Mouse (Mus musculus) layer of hippocampus, adult 18-20 months (tissue): ENCODE data around the gene B4galt3. TPM values are rescaled to one million over a fixed set of nuclear protein-coding genes. Genes with fewer than 3 reads are reported as not detected.
A peak's percentile ranks its signal among the peaks of the same experiment; 100 is the strongest.
"Not testable (repeated sequence)": the region's sequence is repeated elsewhere in the genome, so short reads cannot be mapped to it uniquely, and the experiment has no call there.

Experiments
- DNase-seq, 2 experiments: peaks; one replicate each; pipeline ENCODE4 v3.0.0; 2022; ENCODE audit warnings: low spot score in 2 of 2
- total RNA-seq, 2 experiments: library from RNA; stranded (reverse); gene quantifications; 2 replicates each; pipeline ENCODE4 v1.2.3; 2021

Gene B4galt3
- total RNA-seq, 2 experiments from 2014 or later: 71.0 to 71.4 TPM

DNA sequence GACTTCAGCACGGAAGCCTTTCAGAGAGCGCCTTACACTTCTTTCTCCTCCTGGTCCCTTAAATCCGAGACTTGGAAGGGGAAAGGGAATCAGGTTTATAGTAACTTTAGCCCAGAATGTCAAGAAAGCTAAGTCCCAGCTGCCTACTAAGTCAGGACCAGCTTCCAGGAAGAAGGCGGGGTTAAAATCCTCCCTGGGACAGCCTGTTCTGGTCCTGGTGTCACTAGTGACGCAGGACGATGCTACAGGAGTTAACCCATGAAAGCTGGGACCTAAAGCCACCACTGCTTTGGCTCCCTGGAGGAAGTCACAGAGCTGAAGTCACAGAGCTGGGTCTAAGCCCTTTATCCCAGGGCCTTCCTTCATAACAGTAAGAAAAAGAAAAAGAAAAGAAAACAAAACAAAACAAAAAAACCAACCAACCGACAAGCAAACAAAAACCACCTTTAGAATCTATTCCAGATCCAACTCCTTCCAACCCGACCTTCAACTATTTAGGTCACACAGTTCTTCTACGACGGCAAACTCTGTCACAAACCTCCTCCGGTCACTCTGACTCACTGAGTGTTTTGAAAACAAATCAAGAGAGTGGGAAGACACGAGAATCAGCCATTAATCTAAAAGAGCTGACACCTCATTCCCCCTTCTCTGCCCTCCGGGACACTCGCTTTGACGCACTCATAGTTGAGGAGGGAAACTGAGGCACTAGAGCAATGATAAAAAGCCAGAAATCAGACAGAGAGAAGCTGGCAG lies 30.0 kb upstream of the B4galt3 start:
- DNase-seq: no peak

DNA sequence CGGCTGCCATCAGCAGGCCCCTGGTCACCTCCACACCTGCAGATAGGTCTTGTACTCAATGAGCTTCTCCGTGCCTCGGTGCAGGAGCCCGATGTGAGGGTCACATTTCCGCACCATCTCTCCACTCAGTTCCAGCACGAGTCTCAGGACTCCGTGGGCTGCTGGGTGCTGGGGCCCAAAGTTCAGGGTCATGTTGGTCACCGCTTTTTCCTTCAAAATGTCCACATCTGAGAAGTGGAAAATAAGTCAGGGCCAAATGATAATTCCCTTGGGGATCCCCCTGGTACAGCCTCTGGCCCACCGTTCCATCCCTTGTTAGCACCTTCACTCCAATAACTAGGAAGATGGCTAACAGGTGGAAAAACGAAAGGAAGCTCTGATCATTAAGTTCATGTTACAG lies 29.2 kb upstream of the B4galt3 start:
- DNase-seq: no peak

DNA sequence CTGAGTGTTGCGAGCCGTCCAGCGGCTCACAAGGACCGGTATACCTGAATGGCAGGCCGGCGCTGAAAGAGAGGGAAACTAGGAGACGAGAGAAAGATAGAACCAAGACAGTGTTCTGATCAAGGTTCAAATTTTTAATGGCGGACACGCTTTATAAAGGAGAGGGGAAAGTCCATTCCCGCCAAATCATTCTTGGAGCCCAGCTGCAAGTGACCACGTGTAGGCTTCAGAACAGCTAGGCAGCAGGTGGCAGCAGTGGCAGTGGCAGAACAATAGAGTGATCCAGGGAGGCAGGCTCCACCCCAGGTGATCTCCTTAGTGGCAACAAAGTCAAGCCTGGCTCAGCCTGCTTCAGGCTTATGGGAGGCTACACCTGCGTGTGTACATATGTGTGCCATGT lies 28.2 kb upstream of the B4galt3 start:
- DNase-seq: not testable (repeated sequence)

DNA sequence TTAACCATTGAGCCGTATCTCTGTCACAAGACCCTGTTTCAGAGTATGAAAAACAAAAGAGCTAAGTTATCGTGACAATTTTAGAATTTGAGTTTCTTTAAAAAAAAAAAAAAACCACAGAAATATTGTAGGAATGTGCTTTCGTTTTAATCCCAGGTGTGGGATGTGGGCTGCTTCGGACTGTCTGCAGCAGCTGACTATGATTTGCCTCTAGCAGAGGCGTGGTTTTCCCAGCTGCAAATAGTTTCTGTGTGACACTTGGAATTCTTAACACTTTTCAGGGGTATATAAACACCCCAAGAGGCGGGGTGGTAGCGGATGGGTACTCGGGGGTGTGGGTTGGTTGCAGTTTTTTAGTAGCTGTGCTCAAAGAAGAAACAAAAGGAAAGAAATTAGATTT lies 24.8 kb upstream of the B4galt3 start:
- no peak for DNase-seq

DNA sequence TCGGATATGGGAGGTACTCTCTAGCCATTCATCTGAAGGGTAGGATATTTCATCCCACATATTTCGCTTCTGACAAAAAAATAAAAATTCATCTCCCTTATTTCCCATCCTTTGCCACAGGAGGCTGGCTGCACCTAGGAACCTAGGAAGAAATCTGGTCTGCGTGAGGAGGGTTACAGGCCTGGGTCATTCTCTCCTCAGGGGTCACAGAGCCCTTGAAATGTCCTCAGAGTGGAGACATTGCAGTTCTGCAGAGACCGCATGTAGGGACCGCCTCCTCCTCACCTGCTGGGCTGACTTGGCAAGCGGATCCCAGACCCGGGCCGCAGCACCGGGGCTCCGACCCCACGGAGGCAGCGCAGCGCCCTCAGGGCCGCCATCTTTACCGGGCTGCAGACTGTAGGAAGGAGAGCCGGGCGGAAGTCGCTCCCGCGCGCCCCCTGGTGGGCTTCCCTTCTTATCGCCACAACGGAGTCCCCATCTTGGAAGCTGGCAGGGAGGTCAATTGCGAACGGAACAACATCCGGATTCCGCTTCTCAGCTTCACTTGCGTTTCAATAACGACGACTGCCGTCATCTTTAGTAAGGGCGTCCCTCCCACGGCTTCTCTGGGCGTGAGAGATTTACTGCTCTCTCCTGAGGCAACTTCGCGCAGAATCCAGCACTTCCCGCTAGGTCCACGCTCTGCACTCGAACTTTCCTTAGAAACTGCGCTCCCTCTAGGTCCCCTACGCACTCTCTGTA lies 23.2 kb upstream of the B4galt3 start:
- DNase-seq: peak; percentile 98 to 99

DNA sequence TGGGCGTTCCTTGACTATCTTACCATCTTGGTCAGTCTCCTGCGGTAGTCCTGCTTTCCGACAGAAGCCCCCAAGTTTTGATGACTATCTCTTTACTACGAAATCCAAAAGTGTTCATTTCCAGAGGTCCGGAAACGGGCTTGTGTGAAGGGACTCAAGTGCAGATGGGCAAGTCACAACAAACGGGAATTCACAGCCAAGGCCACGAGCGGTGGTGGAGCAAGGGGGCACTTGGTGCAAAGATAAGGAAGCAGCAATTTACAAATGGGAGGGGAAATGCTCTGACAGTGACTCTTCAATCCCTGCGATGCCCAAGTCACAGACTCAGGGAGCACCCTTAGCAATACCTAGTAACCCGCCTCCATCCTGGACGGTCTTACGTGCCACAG lies 22.7 kb upstream of the B4galt3 start:
- no peak for DNase-seq

DNA sequence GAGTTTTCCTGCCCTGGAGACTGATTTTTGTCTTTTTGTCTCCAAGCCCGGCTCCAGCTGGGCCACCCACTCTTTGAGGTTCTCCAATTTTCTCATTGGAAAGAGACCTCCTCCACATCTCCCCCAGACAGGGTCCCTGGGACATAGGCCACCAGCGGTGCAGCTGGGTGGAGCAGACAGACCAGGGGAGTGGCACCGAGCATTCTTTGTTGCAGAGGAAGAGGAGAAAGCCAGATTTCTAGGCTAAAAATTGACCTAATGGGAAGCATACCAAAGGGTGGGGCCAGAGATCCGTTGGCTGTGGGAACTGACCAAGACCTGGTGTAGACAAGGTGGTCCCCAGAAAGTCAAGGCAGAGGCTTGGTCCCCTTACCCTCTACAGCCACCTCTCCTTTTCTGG lies 22.2 kb upstream of the B4galt3 start:
- DNase-seq: no peak

DNA sequence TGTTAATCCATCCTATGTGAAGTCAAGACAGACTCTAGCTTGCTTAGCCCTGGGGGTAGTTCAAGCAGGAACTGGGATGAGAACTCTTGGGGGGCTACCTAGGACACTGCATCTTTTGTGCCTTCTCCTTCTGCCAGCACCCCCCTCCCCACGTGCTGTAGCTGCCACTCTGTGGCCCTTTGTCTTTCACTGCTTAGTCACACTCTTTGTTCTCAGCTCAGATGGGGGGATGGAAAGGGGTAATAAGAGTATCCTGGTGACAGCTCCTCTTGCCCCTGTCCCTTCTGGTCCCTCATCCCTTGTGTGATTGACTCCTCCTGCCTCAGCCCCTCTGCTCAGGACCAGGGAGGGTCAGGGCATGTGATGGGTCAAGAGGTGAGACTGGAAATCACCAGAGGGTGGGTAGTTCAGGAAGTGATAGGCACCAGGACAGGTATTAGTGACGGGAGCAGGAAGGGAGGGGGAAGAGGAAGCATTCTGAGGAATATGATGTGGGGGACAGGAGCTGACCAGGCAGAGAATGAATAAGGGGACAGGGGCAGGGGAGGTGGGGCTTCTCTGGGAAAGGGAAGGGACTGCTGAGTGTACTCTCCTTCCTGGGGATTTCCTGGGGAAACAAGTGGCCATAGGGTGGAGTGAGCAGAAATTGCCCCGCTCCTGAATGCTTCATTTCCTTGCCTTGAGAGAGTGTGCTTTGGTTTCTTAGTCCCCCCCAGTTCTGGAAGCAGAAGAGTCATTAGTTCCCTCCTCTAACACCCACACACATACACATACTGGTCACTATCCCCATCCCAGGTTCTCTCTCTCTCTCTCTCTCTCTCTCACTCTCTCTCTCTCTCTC lies 21.5 kb upstream of the B4galt3 start:
- DNase-seq: peak in 1 of 2 experiments; percentile 50

DNA sequence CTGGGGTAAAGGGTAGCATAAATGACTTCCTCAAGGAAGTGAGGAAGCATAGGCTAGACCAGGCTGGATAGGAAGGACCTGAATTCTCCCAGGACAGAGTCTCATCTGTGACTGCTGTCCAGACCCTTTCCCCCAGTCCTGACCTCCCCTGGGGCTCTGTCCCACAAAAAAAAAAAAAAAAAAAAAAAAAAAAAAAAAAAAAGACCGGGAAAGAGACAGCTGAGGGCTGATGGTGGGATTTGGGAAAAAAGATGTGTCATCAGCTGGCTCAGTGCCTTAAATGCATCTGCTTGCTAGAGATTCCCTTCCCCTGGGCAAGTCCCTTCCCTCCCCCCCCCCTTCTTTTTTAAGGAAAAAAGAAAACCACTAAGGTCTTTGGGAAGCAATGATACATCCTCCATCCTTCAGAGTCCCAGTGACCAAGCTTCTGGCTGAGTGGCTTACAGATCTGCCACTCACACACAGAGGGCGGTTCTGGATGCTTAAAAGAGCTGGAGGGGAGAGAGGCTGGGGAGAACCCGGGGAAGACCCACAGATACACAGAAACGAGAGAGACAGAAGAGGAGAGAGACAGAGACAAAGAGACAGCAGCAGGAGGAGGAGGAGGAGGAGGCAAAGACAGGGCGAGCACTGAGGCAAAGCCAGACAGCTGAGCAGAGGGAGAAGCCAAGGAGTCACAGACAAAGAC lies 20.1 kb upstream of the B4galt3 start, which contains the start of gene Adamts4:
Adamts4 (plus strand) TSS at position 509 of the 688 bp plus-strand sequence.
- DNase-seq: peak in 1 of 2 experiments; percentile 58

DNA sequence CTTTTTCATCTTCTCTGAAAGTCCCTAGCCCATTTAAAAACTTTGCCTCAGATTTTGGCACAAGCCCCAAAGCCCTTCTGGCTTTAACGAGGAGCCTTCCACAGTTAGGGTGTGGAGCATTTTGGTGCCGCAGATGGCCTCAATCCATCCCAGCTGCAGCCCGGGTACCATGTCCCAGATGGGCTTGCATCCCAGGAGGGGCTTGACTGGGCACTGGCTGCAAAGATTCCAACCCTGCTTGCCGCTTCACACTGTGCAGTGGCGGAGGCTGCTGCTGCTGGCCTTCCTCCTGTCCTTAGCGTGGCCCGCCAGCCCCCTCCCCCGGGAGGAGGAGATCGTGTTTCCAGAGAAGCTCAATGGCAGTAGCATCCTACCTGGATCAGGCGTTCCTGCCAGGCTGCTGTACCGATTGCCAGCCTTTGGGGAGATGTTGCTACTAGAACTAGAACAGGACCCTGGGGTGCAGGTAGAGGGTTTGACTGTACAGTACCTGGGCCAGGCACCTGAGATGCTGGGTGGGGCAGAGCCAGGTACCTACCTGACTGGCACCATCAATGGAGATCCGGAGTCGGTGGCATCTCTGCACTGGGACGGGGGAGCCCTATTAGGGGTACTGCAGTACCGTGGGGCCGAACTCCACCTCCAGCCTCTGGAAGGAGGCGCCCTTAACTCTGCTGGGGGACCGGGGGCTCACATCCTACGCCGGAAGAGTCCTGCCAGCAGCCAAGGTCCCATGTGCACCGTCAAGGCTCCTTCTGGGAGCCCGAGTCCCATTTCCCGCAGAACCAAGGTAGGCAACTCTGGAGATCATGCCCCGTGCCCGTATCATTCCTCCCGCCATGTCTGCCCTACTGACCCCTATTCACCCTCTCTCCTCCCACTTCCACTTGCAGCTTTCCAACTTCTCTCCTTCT lies 19.2 kb upstream of the B4galt3 start, which contains the start of gene Ndufs2:
Ndufs2 (minus strand) TSS at position 709 of the 914 bp plus-strand sequence.
- DNase-seq: peak in 1 of 2 experiments; percentile 50

DNA sequence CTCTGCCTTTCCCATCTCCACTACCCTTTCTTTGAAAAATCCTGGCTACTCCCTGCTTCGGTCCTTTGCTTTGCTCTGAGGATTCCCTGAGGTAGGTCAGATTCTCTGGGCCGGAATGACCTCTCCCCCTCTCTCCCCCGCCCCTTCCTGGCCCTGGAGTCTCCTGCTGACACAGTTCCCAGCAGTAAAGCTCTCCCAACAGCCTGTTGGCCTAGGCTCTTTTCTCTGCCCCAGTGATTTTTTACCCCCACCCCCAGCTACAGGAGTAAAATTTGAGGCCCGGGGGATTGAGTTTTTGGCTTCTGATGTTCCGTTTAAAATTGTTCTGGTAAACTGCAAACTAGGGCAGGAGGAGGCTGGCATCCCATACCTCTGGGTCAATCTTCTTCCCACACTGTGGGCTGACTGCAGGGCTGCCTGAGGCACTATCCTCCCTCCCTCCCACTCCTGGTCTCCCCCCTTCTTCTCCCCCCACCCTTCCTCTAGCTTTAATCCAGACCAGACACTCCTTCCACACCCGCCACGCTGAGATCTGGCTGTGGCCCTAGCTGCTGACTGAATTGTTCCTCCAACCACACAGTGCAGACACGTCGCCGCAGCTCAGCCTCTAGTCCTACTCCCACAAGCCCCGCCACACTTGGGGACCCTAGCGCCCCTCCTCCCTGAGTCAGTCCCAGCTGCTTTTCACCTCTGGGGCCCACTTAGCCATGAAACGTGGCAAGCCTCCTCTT lies 18.4 kb upstream of the B4galt3 start:
- DNase-seq: no peak

DNA sequence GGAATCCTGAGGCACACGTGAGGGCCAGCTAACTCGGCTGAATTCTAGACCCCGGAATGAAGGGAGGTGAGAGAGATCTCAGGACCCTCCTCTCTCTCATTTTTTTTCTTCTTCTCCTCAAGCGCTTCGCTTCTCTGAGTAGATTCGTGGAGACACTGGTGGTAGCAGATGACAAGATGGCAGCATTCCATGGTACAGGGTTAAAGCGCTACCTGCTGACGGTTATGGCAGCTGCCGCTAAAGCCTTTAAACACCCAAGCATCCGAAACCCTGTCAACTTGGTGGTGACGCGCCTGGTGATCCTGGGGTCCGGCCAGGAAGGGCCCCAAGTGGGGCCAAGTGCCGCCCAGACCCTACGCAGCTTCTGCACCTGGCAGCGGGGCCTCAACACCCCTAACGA lies 17.7 kb upstream of the B4galt3 start:
- DNase-seq: no peak

DNA sequence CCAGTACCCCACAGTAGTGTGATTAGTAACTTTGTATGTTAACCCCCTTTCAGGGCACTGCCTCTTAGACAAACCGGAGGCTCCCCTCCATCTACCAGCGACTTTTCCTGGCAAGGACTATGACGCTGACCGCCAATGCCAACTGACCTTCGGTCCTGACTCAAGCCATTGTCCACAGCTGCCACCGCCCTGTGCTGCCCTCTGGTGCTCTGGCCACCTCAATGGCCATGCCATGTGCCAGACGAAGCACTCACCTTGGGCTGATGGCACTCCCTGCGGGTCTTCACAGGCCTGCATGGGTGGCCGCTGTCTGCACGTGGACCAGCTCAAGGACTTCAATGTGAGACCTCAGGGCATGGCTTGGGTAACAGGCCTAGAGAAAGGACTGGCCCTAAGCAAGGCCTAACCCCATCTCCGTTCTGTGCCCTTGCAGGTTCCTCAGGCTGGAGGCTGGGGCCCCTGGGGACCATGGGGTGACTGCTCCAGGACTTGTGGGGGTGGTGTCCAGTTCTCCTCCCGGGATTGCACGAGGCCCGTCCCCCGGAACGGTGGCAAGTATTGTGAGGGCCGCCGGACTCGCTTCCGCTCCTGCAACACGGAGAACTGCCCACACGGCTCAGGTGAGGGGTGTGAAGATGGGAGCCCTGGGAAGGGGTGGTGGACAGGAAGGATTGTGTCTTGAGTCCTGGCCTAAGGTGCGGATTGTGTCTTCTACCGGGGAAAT lies 13.9 kb upstream of the B4galt3 start:
- no peak for DNase-seq

DNA sequence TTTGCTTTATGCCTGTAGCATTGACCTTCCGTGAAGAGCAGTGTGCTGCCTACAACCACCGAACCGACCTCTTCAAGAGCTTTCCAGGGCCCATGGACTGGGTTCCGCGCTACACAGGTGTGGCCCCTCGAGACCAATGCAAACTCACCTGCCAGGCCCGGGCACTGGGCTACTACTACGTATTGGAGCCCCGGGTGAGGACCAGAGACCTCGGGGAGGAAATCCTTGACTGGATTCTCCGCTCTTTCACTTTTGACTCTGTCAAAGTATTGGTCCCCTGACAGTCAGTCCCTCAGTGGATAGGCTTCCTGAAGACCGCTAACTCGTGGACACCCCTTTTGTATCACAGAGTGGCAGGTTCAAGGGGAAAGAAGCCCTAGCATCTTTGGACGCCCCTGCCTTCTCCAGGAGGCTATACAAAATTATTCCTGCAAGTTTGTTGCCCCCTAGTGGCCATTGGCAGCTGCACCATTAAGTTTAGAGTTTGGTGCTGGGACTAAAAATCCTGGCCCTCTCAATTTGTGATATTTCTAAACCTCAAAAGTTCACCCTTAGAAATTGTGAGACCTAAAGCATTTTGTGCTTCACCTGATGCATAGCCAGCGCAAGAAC lies 13.1 kb upstream of the B4galt3 start:
- DNase-seq: peak; percentile 51 to 76

DNA sequence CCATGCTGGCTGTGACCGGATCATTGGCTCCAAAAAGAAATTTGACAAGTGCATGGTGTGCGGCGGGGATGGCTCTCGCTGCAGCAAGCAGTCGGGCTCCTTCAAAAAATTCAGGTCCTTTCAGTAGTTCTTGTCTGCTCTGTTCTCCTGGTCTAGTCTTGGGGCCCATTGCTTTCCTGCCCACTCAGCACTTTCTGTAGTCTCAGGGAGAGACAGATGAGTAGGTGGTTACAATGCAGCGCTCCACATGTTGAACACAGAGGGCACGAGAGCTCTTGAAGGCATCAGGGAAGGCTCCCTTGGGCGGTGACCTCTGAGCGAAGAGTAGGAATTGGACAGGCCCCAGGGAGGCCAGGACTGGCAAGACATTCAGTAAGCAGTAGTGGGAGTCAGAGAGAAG lies 12.3 kb upstream of the B4galt3 start:
- DNase-seq: no peak

DNA sequence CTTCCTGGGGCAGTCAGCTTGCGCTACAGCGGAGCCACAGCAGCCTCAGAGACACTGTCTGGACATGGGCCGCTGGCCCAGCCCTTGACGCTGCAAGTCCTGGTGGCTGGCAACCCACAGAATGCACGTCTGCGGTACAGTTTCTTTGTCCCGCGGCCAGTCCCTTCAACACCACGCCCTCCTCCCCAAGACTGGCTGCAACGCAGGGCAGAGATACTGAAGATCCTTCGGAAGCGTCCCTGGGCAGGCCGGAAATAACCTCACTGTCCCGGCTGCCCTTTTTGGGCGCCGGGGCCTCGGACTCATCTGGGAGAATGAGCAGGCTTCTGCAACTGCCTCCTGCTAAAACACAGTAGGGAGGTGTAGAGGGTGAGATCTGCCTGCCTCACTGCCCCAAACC lies 11.2 kb upstream of the B4galt3 start:
- no peak for DNase-seq

DNA sequence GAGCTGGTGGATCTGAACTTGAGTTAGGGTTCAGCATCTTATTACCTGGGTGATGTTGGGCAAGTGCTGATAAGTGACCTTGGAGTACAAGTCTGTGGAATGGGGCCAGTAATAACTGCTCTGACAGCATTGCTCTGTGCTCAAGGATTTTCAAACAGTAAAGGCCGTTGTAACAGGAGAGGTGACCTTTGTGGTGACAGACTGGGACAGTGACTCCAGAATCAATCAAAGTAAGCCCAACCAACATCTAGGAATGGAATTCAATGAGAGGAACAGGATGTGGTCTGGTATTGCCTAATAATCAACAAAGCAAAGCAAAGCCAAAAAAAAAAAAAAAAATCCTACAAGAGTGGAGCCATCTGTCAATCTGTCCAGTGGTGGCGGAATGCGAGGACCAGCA lies 9.8 kb upstream of the B4galt3 start:
- DNase-seq: no peak

DNA sequence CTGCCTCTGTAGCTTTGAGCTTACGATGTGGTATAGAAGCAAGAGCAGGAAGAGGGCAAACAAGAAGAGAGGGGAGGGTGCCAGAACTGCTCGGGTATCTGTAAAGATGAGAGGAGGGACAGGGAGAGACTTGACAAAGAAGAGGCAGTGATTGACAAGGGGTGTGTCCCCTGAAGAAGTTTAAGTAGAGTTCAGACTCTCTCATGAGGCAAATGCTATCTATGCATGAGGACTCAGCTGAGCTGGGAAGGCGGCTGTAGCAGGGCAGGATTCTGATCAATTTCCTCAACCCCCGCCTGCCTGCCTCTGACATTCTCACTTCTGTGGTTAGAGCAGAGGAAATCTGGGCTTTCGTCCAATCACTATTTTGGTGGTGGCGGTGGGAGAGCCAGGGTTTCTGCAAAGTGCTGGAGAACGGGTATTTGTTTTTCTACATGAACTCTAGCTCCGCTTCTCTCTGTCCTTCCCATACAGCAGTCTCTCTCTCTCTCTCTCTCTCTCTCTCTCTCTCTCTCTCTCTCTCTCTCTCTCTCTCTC lies 7.5 kb upstream of the B4galt3 start:
- peak; percentile 84 to 94 for DNase-seq
